Mouse (Mus musculus) myocyte (in vitro differentiated cells): ENCODE results near the gene Cmpk1. TPM values are rescaled to one million over a fixed set of nuclear protein-coding genes. Genes with fewer than 3 reads are reported as not detected.

ENCODE experiments used
- H3K27me3 ChIP-seq: one replicate; pipeline ENCODE4 v1.6.1; 2011; ENCODE audit not compliant: control insufficient read depth, insufficient read depth, insufficient read length
- H3K36me3 ChIP-seq: one replicate; pipeline ENCODE4 v1.6.1; 2011; ENCODE audit not compliant: control insufficient read depth, insufficient read depth
- H3K4me2 ChIP-seq: one replicate; pipeline ENCODE4 v1.6.1; 2011; ENCODE audit warnings: low read depth, control low read depth
- H3K4me3 ChIP-seq: one replicate; pipeline ENCODE4 v1.5.1; 2011; ENCODE audit warnings: mild to moderate bottlenecking, control low read depth, moderate library complexity
- H3K79me2 ChIP-seq: one replicate; pipeline ENCODE4 v1.6.1; 2011; ENCODE audit not compliant: control insufficient read depth, insufficient read depth
- H3ac ChIP-seq: one replicate; pipeline ENCODE4 v1.6.1; 2011; ENCODE audit not compliant: control insufficient read depth, insufficient read length
- CEBPB ChIP-seq: IDR thresholded peaks from 2 replicates; pipeline ENCODE4 v1.6.1; 2011; ENCODE audit warnings: mild to moderate bottlenecking, moderate library complexity; ENCODE audit not compliant: poor library complexity, insufficient read depth, severe bottlenecking
- E2F4 ChIP-seq: IDR thresholded peaks from one replicate; pipeline ENCODE4 v1.6.1; 2011; ENCODE audit warnings: mild to moderate bottlenecking, control low read depth, moderate library complexity; ENCODE audit not compliant: insufficient read depth
- MAX ChIP-seq: IDR thresholded peaks from one replicate; pipeline ENCODE4 v1.6.1; 2011; ENCODE audit warnings: low read depth, mild to moderate bottlenecking, control low read depth
- MYOD1 ChIP-seq, 3 experiments: IDR thresholded peaks; one replicate each; pipeline ENCODE4 v1.6.1; 2011; ENCODE audit warnings: control low read depth in 2 of 3, low read depth in 2 of 3, mild to moderate bottlenecking in 2 of 3, moderate library complexity in 1 of 3; ENCODE audit not compliant: insufficient read length in 2 of 3, control insufficient read depth in 1 of 3
- MYOG ChIP-seq, 3 experiments: IDR thresholded peaks; one replicate each; pipeline ENCODE4 v1.6.1; 2011; ENCODE audit warnings: control low read depth in 2 of 3, low read depth in 2 of 3, mild to moderate bottlenecking in 2 of 3; ENCODE audit not compliant: insufficient read length in 2 of 3, control insufficient read depth in 1 of 3, insufficient read depth in 1 of 3
- POLR2A ChIP-seq: IDR thresholded peaks from one replicate; pipeline ENCODE4 v1.6.1; 2011; ENCODE audit warnings: low read depth, mild to moderate bottlenecking, control low read depth, moderate library complexity; ENCODE audit not compliant: insufficient read length
- POLR2AphosphoS2 ChIP-seq: IDR thresholded peaks from one replicate; pipeline ENCODE4 v1.6.1; 2011; ENCODE audit warnings: low read depth, control low read depth; ENCODE audit not compliant: insufficient read length
- REST ChIP-seq: IDR thresholded peaks from one replicate; pipeline ENCODE4 v1.6.1; 2011; ENCODE audit warnings: mild to moderate bottlenecking, control low read depth, moderate library complexity; ENCODE audit not compliant: insufficient read depth, insufficient read length
- SRF ChIP-seq: IDR thresholded peaks from one replicate; pipeline ENCODE4 v1.6.1; 2011; ENCODE audit warnings: low read depth; ENCODE audit not compliant: control insufficient read depth, insufficient read length
- TCF12 ChIP-seq: IDR thresholded peaks from one replicate; pipeline ENCODE4 v1.6.1; 2011; ENCODE audit warnings: mild to moderate bottlenecking, control low read depth; ENCODE audit not compliant: poor library complexity, insufficient read depth, severe bottlenecking
- TCF3 ChIP-seq: IDR thresholded peaks from one replicate; pipeline ENCODE4 v1.6.1; 2011; ENCODE audit warnings: low read depth, control low read depth; ENCODE audit not compliant: insufficient read length
- USF1 ChIP-seq: IDR thresholded peaks from one replicate; pipeline ENCODE4 v1.6.1; 2011; ENCODE audit warnings: low read depth, mild to moderate bottlenecking, control low read depth, moderate library complexity
- polyA plus RNA-seq: library from polyadenylated mRNA; unstranded; fragments of >200 nt; fragmentation: generic; extraction: Trizol; gene quantifications from one replicate; pipeline ENCODE4 v1.2.1, GENCODE M21; 2012; ENCODE audit warnings: missing spikeins

The Cmpk1 gene
- polyA plus RNA-seq, 1 experiment = 18.3 TPM

GRCm38 (mm10) chr4:114924971-114925916 is 61.8 kb downstream of the Cmpk1 start:
- Histone ChIP-seq H3K4me2 (peak overlapping the region; percentile 45), H3K36me3 (no peaks in the 10 kb centered on the region), H3K79me2 (no peaks in the 10 kb centered on the region), H3ac (no peak overlapping the region), H3K4me3 (no peak overlapping the region), H3K27me3 (peaks cover 46% of the 10 kb centered on the region)
- no peak for TF ChIP-seq TCF12

GRCm38 (mm10) chr4:114917091-114917490 is 70.0 kb downstream of the Cmpk1 start:
- H3K4me2 ChIP-seq = no peak overlapping the region
- H3K79me2 ChIP-seq = no peaks in the 10 kb centered on the region
- TF ChIP-seq REST = no peak
- TF ChIP-seq CEBPB = no peak
- TF ChIP-seq MYOG (IDR thresholded peaks at IDR 0.05; ENCODE audit: control insufficient read depth in 1 of 3, insufficient read depth in 1 of 3, insufficient read length in 2 of 3, low read depth in 2 of 3) = no peak
- no peak for TF ChIP-seq SRF
- TF ChIP-seq POLR2AphosphoS2 = no peak
- no peak for TF ChIP-seq TCF3
- no peak for TF ChIP-seq MAX
- TF ChIP-seq USF1 = no peak
- TF ChIP-seq MYOD1 (IDR thresholded peaks at IDR 0.05; ENCODE audit: control insufficient read depth in 1 of 3, insufficient read length in 2 of 3, low read depth in 2 of 3) = no peak
- no peak for TF ChIP-seq E2F4
- no peak for TF ChIP-seq POLR2A
- H3ac ChIP-seq = no peak overlapping the region
- no peaks in the 10 kb centered on the region for H3K27me3 ChIP-seq
- no peak overlapping the region for H3K4me3 ChIP-seq
- no peaks in the 10 kb centered on the region for H3K36me3 ChIP-seq

- Histone ChIP-seq H3K79me2 (no peaks in the 10 kb centered on the region), H3K36me3 (no peaks in the 10 kb centered on the region), H3K4me3 (no peak overlapping the region), H3K27me3 (no peaks in the 10 kb centered on the region), H3K4me2 (no peak overlapping the region), H3ac (no peak overlapping the region)
- TF ChIP-seq E2F4 (no peak), SRF (no peak), TCF3 (no peak), MAX (no peak), POLR2AphosphoS2 (no peak), USF1 (no peak), TCF12 (no peak), CEBPB (no peak), MYOG (IDR thresholded peaks at IDR 0.05; ENCODE audit: control insufficient read depth in 1 of 3, insufficient read depth in 1 of 3, insufficient read length in 2 of 3, low read depth in 2 of 3) (peak in 2 of 3 experiments; percentile 12 to 62), POLR2A (no peak), REST (no peak), MYOD1 (IDR thresholded peaks at IDR 0.05; ENCODE audit: control insufficient read depth in 1 of 3, insufficient read length in 2 of 3, low read depth in 2 of 3) (peak; percentile 24 to 55 (median 28))
These were observed 71.0 kb downstream of the Cmpk1 start for GRCm38 (mm10) chr4:114916056-114916455.

GRCm38 (mm10) chr4:114913594-114913962 is 73.5 kb downstream of the Cmpk1 start:
- H3K4me2 ChIP-seq = no peak overlapping the region
- no peak overlapping the region for H3ac ChIP-seq
- no peaks in the 10 kb centered on the region for H3K79me2 ChIP-seq
- no peak for TF ChIP-seq POLR2AphosphoS2
- no peak for TF ChIP-seq TCF12
- TF ChIP-seq MYOD1 (IDR thresholded peaks at IDR 0.05; ENCODE audit: control insufficient read depth in 1 of 3, insufficient read length in 2 of 3, low read depth in 2 of 3) = no peak
- no peaks in the 10 kb centered on the region for H3K36me3 ChIP-seq
- H3K4me3 ChIP-seq = no peak overlapping the region
- no peaks in the 10 kb centered on the region for H3K27me3 ChIP-seq

- no peaks in the 10 kb centered on the region for H3K79me2 ChIP-seq
- H3K27me3 ChIP-seq = no peaks in the 10 kb centered on the region
- H3K36me3 ChIP-seq = no peaks in the 10 kb centered on the region
- no peak overlapping the region for H3ac ChIP-seq
- H3K4me3 ChIP-seq = no peak overlapping the region
- no peak overlapping the region for H3K4me2 ChIP-seq
- no peak for TF ChIP-seq SRF
- TF ChIP-seq MAX = no peak
- no peak for TF ChIP-seq MYOG (IDR thresholded peaks at IDR 0.05; ENCODE audit: control insufficient read depth in 1 of 3, insufficient read depth in 1 of 3, insufficient read length in 2 of 3, low read depth in 2 of 3)
- no peak for TF ChIP-seq TCF3
- TF ChIP-seq E2F4 = no peak
- TF ChIP-seq REST = no peak
- TF ChIP-seq POLR2A = no peak
- TF ChIP-seq CEBPB = no peak
- TF ChIP-seq USF1 = no peak
- no peak for TF ChIP-seq TCF12
- no peak for TF ChIP-seq POLR2AphosphoS2
- no peak for TF ChIP-seq MYOD1 (IDR thresholded peaks at IDR 0.05; ENCODE audit: control insufficient read depth in 1 of 3, insufficient read length in 2 of 3, low read depth in 2 of 3)
These were observed 74.1 kb downstream of the Cmpk1 start for GRCm38 (mm10) chr4:114912705-114913593.
